Mouse (Mus musculus) intestine, embryonic 16.5 days (tissue): ENCODE results near the gene 1700028P14Rik. TPM values are rescaled to one million over a fixed set of nuclear protein-coding genes. Genes with fewer than 3 reads are reported as not detected.

ENCODE experiments used
- ATAC-seq: fragments of 200-750 bp; cut with Nextera tagmentation; 2 replicates; pipeline ENCODE4 v1.8.0; 2017; ENCODE audit warnings: moderate TSS enrichment, moderate library complexity
- H3K27ac ChIP-seq: fragments of 300-500 bp; sonication (generic); 2 replicates; pipeline ENCODE4 v1.5.1; 2014; ENCODE audit warnings: mild to moderate bottlenecking, low read length
- H3K27me3 ChIP-seq: fragments of 300-500 bp; sonication (generic); replicated peaks from 2 replicates; pipeline ENCODE4 v1.6.1; 2014; ENCODE audit warnings: low read length, control low read depth, mixed read lengths; ENCODE audit not compliant: control insufficient read depth, insufficient read depth
- H3K36me3 ChIP-seq: fragments of 300-500 bp; sonication (generic); 2 replicates; pipeline ENCODE4 v1.6.1; 2014; ENCODE audit warnings: low read length, control low read depth; ENCODE audit not compliant: control insufficient read depth, insufficient read depth
- H3K4me1 ChIP-seq: fragments of 300-500 bp; sonication (generic); 2 replicates; pipeline ENCODE4 v1.6.1; 2014; ENCODE audit warnings: low read length, control low read depth, mixed read lengths; ENCODE audit not compliant: control insufficient read depth, insufficient read depth
- H3K4me2 ChIP-seq: fragments of 300-500 bp; sonication (generic); 2 replicates; pipeline ENCODE4 v1.6.1; 2014; ENCODE audit warnings: low read depth, low read length, control low read depth
- H3K4me3 ChIP-seq: fragments of 300-500 bp; sonication (generic); 2 replicates; pipeline ENCODE4 v1.5.1; 2014; ENCODE audit warnings: mild to moderate bottlenecking, low read length
- H3K9ac ChIP-seq: fragments of 300-500 bp; sonication (generic); 2 replicates; pipeline ENCODE4 v1.6.1; 2014; ENCODE audit warnings: low read depth, low read length
- H3K9me3 ChIP-seq: fragments of 300-500 bp; sonication (generic); 2 replicates; pipeline ENCODE4 v1.6.1; 2016; ENCODE audit warnings: low read length, control low read depth; ENCODE audit not compliant: control insufficient read depth
- WGBS: fragments of 180-500 bp; shearing (Covaris S2); extraction: QIAGEN DNeasy Blood & Tissue Kit; methylation state at CpG from one replicate; pipeline ENCODE4 v1.1.7; 2014; 5-methylcytosine and 5-hydroxymethylcytosine counted together
- polyA plus RNA-seq: library from polyadenylated mRNA; unstranded; fragments of >200 nt; fragmentation: Nextera tagmentation; extraction: Ambion mirVana; gene quantifications from 2 replicates; pipeline ENCODE4 v1.2.1, GENCODE M21; 2015

Gene 1700028P14Rik
- polyA plus RNA-seq, 1 experiment from 2014 or later, result not detected

- ATAC-seq, result no peak
- H3K36me3 ChIP-seq, result no peaks in the 10 kb centered on the region
- H3K4me2 ChIP-seq, result no peak overlapping the region
These were observed 90.6 kb downstream of the 1700028P14Rik start for GRCm38 (mm10) chr19:23562061-23562460.

GRCm38 (mm10) chr19:23553450-23553849 is 99.2 kb downstream of the 1700028P14Rik start:
- no peak for ATAC-seq
- no peak overlapping the region for H3K4me2 ChIP-seq
- no peak overlapping the region for H3K9ac ChIP-seq
- no peaks in the 10 kb centered on the region for H3K9me3 ChIP-seq
- no peaks in the 10 kb centered on the region for H3K4me1 ChIP-seq
- H3K4me3 ChIP-seq, result no peak overlapping the region
- no peaks in the 10 kb centered on the region for H3K27me3 ChIP-seq
- H3K36me3 ChIP-seq, result no peaks in the 10 kb centered on the region
- H3K27ac ChIP-seq, result no peak overlapping the region
- 75% methylated on average over 2 of the region's 2 CpGs for WGBS

More at GRCm38 (mm10) chr19:23562061-23562460, 90.6 kb downstream of the 1700028P14Rik start:
- Histone ChIP-seq H3K27ac (no peak overlapping the region), H3K4me1 (no peaks in the 10 kb centered on the region), H3K9me3 (no peaks in the 10 kb centered on the region), H3K9ac (no peak overlapping the region), H3K27me3 (no peaks in the 10 kb centered on the region), H3K4me3 (no peak overlapping the region)
- 80% methylated on average over 6 of the region's 6 CpGs for WGBS

- Histone ChIP-seq H3K4me1 (no peaks in the 10 kb centered on the region), H3K4me2 (no peak overlapping the region), H3K9ac (no peak overlapping the region), H3K4me3 (no peak overlapping the region), H3K9me3 (no peaks in the 10 kb centered on the region), H3K36me3 (no peaks in the 10 kb centered on the region), H3K27me3 (no peaks in the 10 kb centered on the region), H3K27ac (no peak overlapping the region)
- no peak for ATAC-seq
These were observed 107.0 kb downstream of the 1700028P14Rik start for GRCm38 (mm10) chr19:23545604-23546003.

GRCm38 (mm10) chr19:23543244-23544004 is 109.2 kb downstream of the 1700028P14Rik start:
- H3K27me3 ChIP-seq, result no peaks in the 10 kb centered on the region
- no peak overlapping the region for H3K4me2 ChIP-seq
- no peak overlapping the region for H3K4me3 ChIP-seq
- H3K9ac ChIP-seq, result no peak overlapping the region
- 78% methylated on average over 11 of the region's 11 CpGs for WGBS
- H3K9me3 ChIP-seq, result no peaks in the 10 kb centered on the region
- ATAC-seq, result no peak
- no peaks in the 10 kb centered on the region for H3K4me1 ChIP-seq
- no peak overlapping the region for H3K27ac ChIP-seq
- H3K36me3 ChIP-seq, result no peaks in the 10 kb centered on the region

GRCm38 (mm10) chr19:23542759-23543158 is 109.9 kb downstream of the 1700028P14Rik start:
- WGBS, result 89% methylated on average over 4 of the region's 4 CpGs
- no peaks in the 10 kb centered on the region for H3K27me3 ChIP-seq
- no peak overlapping the region for H3K9ac ChIP-seq
- ATAC-seq, result no peak
- H3K27ac ChIP-seq, result no peak overlapping the region
- H3K4me3 ChIP-seq, result no peak overlapping the region
- H3K4me2 ChIP-seq, result no peak overlapping the region
- H3K4me1 ChIP-seq, result no peaks in the 10 kb centered on the region
- H3K36me3 ChIP-seq, result no peaks in the 10 kb centered on the region
- no peaks in the 10 kb centered on the region for H3K9me3 ChIP-seq

- Histone ChIP-seq H3K4me1 (no peaks in the 10 kb centered on the region), H3K4me3 (no peak overlapping the region), H3K4me2 (no peak overlapping the region), H3K27ac (no peak overlapping the region), H3K9ac (no peak overlapping the region), H3K9me3 (no peaks in the 10 kb centered on the region), H3K27me3 (no peaks in the 10 kb centered on the region), H3K36me3 (no peaks in the 10 kb centered on the region)
- 83% methylated on average over 3 of the region's 3 CpGs for WGBS
- ATAC-seq, result no peak
These were observed 116.9 kb downstream of the 1700028P14Rik start for GRCm38 (mm10) chr19:23535700-23536099.

- Histone ChIP-seq H3K4me1 (no peaks in the 10 kb centered on the region), H3K4me3 (no peak overlapping the region), H3K27ac (no peak overlapping the region), H3K36me3 (no peaks in the 10 kb centered on the region), H3K4me2 (no peak overlapping the region), H3K27me3 (no peaks in the 10 kb centered on the region), H3K9me3 (no peaks in the 10 kb centered on the region), H3K9ac (no peak overlapping the region)
- WGBS, result 40% methylated on average over 4 of the region's 4 CpGs
- no peak for ATAC-seq
These were observed 120.7 kb downstream of the 1700028P14Rik start for GRCm38 (mm10) chr19:23531899-23532298.

GRCm38 (mm10) chr19:23523711-23524110 is 128.9 kb downstream of the 1700028P14Rik start:
- Histone ChIP-seq H3K4me2 (no peak overlapping the region), H3K9me3 (no peaks in the 10 kb centered on the region), H3K27me3 (no peaks in the 10 kb centered on the region), H3K27ac (no peak overlapping the region), H3K4me3 (no peak overlapping the region), H3K4me1 (no peaks in the 10 kb centered on the region), H3K36me3 (no peaks in the 10 kb centered on the region), H3K9ac (no peak overlapping the region)
- WGBS, result 17% methylated on average over 1 of the region's 1 CpGs
- no peak for ATAC-seq

- 85% methylated on average over 4 of the region's 4 CpGs for WGBS
These were observed 130.8 kb downstream of the 1700028P14Rik start for GRCm38 (mm10) chr19:23521831-23522230.

GRCm38 (mm10) chr19:23521071-23521470 is 131.5 kb downstream of the 1700028P14Rik start:
- Histone ChIP-seq H3K9ac (no peak overlapping the region), H3K9me3 (no peaks in the 10 kb centered on the region), H3K4me1 (no peaks in the 10 kb centered on the region), H3K27me3 (no peaks in the 10 kb centered on the region), H3K4me2 (no peak overlapping the region), H3K36me3 (no peaks in the 10 kb centered on the region), H3K27ac (no peak overlapping the region), H3K4me3 (no peak overlapping the region)
- no peak for ATAC-seq
- 82% methylated on average over 8 of the region's 8 CpGs for WGBS

More at GRCm38 (mm10) chr19:23521831-23522230, 130.8 kb downstream of the 1700028P14Rik start:
- Histone ChIP-seq H3K9me3 (no peaks in the 10 kb centered on the region), H3K4me2 (no peak overlapping the region), H3K4me3 (no peak overlapping the region), H3K36me3 (no peaks in the 10 kb centered on the region), H3K9ac (no peak overlapping the region), H3K4me1 (no peaks in the 10 kb centered on the region), H3K27me3 (no peaks in the 10 kb centered on the region), H3K27ac (no peak overlapping the region)
- no peak for ATAC-seq
